Comparison of ENCODE assay signal across 8 mouse cellular contexts in the genomic region with DNA sequence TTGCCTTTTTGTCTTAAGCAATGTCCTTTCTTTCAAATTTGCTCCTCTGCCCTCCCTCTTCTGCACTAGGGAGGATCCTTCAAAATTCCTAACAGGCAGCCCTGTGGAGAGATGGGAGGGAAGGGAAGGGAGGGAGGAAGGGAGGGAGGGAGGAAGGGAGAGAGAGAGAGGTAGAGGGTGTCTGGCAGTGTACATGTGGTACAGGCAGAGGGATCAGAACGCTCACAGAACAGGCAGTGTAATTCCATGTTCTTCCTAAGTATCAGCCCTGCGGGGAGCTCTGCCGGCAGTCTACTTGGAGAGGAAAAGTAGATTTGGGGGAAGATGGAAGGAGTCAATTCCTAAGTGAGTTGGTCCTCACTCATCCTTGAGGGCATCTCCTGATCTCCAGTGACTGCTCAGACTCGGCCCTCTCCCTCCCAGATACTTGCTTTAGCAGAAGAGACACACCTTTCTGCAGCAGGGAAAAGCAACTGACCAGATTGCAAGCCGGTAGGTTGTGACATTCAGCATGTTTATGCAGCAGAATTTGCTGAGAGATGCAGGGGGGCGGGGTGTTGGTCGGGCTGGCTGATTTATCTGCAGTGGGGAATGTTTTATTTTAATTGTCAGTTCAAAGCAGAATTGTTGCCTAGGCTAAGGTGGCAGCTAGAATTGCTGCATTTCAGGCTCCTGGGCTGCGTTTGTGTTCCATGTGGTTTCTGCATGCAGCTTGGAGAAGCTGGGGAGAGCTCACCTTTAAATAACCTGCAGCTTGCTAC. TPM values are rescaled to one million over a fixed set of nuclear protein-coding genes. Genes with fewer than 3 reads are reported as not detected.
DNase-seq lines count a peak whose midpoint lies in the region; ATAC-seq lines count a peak whose summit lies in the region.

Gene Frmd4a (plus strand): TSS at position 190 of the 761 bp plus-strand sequence.

- H3K4me3 ChIP-seq in forebrain, embryonic 16.5 days (replicated peaks; ENCODE audit: low read length): peak within 1 kb of the TSS; percentile 35
- peak within 1 kb of the TSS; percentile 44 for H3K4me3 ChIP-seq in hindbrain, embryonic 16.5 days (ENCODE audit: low read length)
- H3K4me3 ChIP-seq in liver, embryonic 15.5 days (replicated peaks): no peak within 1 kb of the TSS

- H3K9ac ChIP-seq in forebrain, embryonic 16.5 days (replicated peaks; ENCODE audit: low read depth, low read length): peak within 1 kb of the TSS; percentile 57
- peak within 1 kb of the TSS; percentile 66 for H3K9ac ChIP-seq in hindbrain, embryonic 16.5 days (ENCODE audit: low read depth, low read length)
- no peak within 1 kb of the TSS for H3K9ac ChIP-seq in liver, embryonic 15.5 days

- WGBS in forebrain, embryonic 16.5 days: 47% methylated on average over 8 of the region's 8 CpGs
- 40% methylated on average over 8 of the region's 8 CpGs for WGBS in hindbrain, embryonic 16.5 days
- WGBS in liver, embryonic 15.5 days (ENCODE audit: insufficient replicate concordance): 38% methylated on average over 8 of the region's 8 CpGs

- DNase-seq in gastrocnemius, postnatal 14 days: no peak
- DNase-seq in gastrocnemius, postnatal 25 days: no peak
- no peak for DNase-seq in adrenal gland, postnatal 14 days
- DNase-seq in right cerebral cortex, postnatal 4 days: peak; percentile 32
- DNase-seq in urinary bladder, postnatal 4 days (ENCODE audit: low spot score in 2 of 2): no peak

- H3K27ac ChIP-seq in forebrain, embryonic 16.5 days (ENCODE audit: low read length): peak within 1 kb of the TSS; percentile 75
- peak within 1 kb of the TSS; percentile 77 for H3K27ac ChIP-seq in hindbrain, embryonic 16.5 days (ENCODE audit: low read depth, low read length)
- H3K27ac ChIP-seq in liver, embryonic 15.5 days (replicated peaks): no peak within 1 kb of the TSS

- no peaks in the 10 kb centered on the region for H3K27me3 ChIP-seq in forebrain, embryonic 16.5 days (replicated peaks; ENCODE audit: control insufficient read depth, insufficient read depth, low read length)
- no peaks in the 10 kb centered on the region for H3K27me3 ChIP-seq in hindbrain, embryonic 16.5 days (replicated peaks; ENCODE audit: control insufficient read depth, insufficient read depth, low read length)
- H3K27me3 ChIP-seq in liver, embryonic 15.5 days: no peaks in the 10 kb centered on the region

- peak within 1 kb of the TSS; percentile 45 for H3K4me2 ChIP-seq in forebrain, embryonic 16.5 days (ENCODE audit: low read length)
- peak within 1 kb of the TSS; percentile 63 for H3K4me2 ChIP-seq in hindbrain, embryonic 16.5 days (ENCODE audit: low read length)
- no peak within 1 kb of the TSS for H3K4me2 ChIP-seq in liver, embryonic 15.5 days

- H3K36me3 ChIP-seq in forebrain, embryonic 16.5 days (ENCODE audit: control insufficient read depth, insufficient read depth): no peaks in the 10 kb centered on the region
- no peaks in the 10 kb centered on the region for H3K36me3 ChIP-seq in hindbrain, embryonic 16.5 days (ENCODE audit: control insufficient read depth, insufficient read depth, low read length)
- H3K36me3 ChIP-seq in liver, embryonic 15.5 days (replicated peaks): no peaks in the 10 kb centered on the region

- H3K4me1 ChIP-seq in forebrain, embryonic 16.5 days (replicated peaks; ENCODE audit: control insufficient read depth, insufficient read depth, low read length): peaks cover 19% of the 10 kb centered on the region
- peaks cover 12% of the 10 kb centered on the region for H3K4me1 ChIP-seq in hindbrain, embryonic 16.5 days (ENCODE audit: control insufficient read depth, insufficient read depth, low read depth, low read length)
- H3K4me1 ChIP-seq in liver, embryonic 15.5 days (replicated peaks): no peaks in the 10 kb centered on the region

- no peaks in the 10 kb centered on the region for H3K9me3 ChIP-seq in forebrain, embryonic 16.5 days (ENCODE audit: control insufficient read depth, low read length)
- H3K9me3 ChIP-seq in hindbrain, embryonic 16.5 days (ENCODE audit: control insufficient read depth, low read length): no peaks in the 10 kb centered on the region
- H3K9me3 ChIP-seq in liver, embryonic 15.5 days (replicated peaks): no peaks in the 10 kb centered on the region

- intact Hi-C loops in gastrocnemius, postnatal 14 days (cut with DNase I; ENCODE audit: low total_unique reads): no loop called here

- peak; percentile 82 for ATAC-seq in forebrain, embryonic 16.5 days
- peak; percentile 75 for ATAC-seq in hindbrain, embryonic 16.5 days
- no peak for ATAC-seq in liver, embryonic 15.5 days (ENCODE audit: insufficient read depth)

RNA-seq across cellular contexts. Expression of gene Frmd4a, which starts in this region (rescaled TPM):
- total RNA-seq in gastrocnemius, postnatal 14 days (2021): 10 to 100 TPM; 10.8 to 14.2 TPM
- 1 to 10 TPM; 5.3 to 5.6 TPM for total RNA-seq in gastrocnemius, postnatal 25 days (2021)
- 17.0 and 20.0 TPM in 2 replicates for total RNA-seq in adrenal gland, postnatal 14 days (2021)
- 85.3 and 97.9 TPM in 2 replicates for polyA plus RNA-seq in forebrain, embryonic 16.5 days (2015; fragmentation: Nextera tagmentation; extraction: Ambion mirVana)
- 48.1 and 53.1 TPM in 2 replicates for polyA plus RNA-seq in hindbrain, embryonic 16.5 days (2015; fragmentation: Nextera tagmentation; extraction: Ambion mirVana)
- 16.0 and 19.1 TPM in 2 replicates for polyA plus RNA-seq in liver, embryonic 15.5 days (2015; fragmentation: Nextera tagmentation; extraction: Ambion mirVana)
